Mouse (Mus musculus) liver, embryonic 15.5 days (tissue): Measurements from ENCODE around the gene Snrpa. TPM values are rescaled to one million over a fixed set of nuclear protein-coding genes. Genes with fewer than 3 reads are reported as not detected.

Experiments
- ATAC-seq: fragments of 200-750 bp; cut with Nextera tagmentation; 2 replicates; pipeline ENCODE4 v1.8.0; 2017; ENCODE audit warnings: moderate number of reproducible peaks, mild to moderate bottlenecking, moderate library complexity; ENCODE audit not compliant: insufficient read depth
- H3K27ac ChIP-seq: fragments of 300-500 bp; sonication (generic); replicated peaks from 2 replicates; pipeline ENCODE4 v1.5.1; 2015; ENCODE audit warnings: mild to moderate bottlenecking, inconsistent platforms
- H3K27me3 ChIP-seq: fragments of 300-500 bp; sonication (generic); 2 replicates; pipeline ENCODE4 v1.6.1; 2015; ENCODE audit warnings: mild to moderate bottlenecking, inconsistent platforms
- H3K36me3 ChIP-seq: fragments of 300-500 bp; sonication (generic); replicated peaks from 2 replicates; pipeline ENCODE4 v1.6.1; 2015; ENCODE audit warnings: moderate library complexity, mild to moderate bottlenecking, inconsistent platforms
- H3K4me1 ChIP-seq: fragments of 300-500 bp; sonication (generic); replicated peaks from 2 replicates; pipeline ENCODE4 v1.6.1; 2015; ENCODE audit warnings: inconsistent platforms
- H3K4me2 ChIP-seq: fragments of 300-500 bp; sonication (generic); 2 replicates; pipeline ENCODE4 v1.6.1; 2015; ENCODE audit warnings: moderate library complexity, mild to moderate bottlenecking, inconsistent platforms
- H3K4me3 ChIP-seq: fragments of 300-500 bp; sonication (generic); replicated peaks from 2 replicates; pipeline ENCODE4 v1.5.1; 2015; ENCODE audit warnings: mild to moderate bottlenecking, inconsistent platforms
- H3K9ac ChIP-seq: fragments of 300-500 bp; sonication (generic); 2 replicates; pipeline ENCODE4 v1.6.1; 2015; ENCODE audit warnings: moderate library complexity, mild to moderate bottlenecking, inconsistent platforms
- H3K9me3 ChIP-seq: fragments of 300-500 bp; sonication (generic); replicated peaks from 2 replicates; pipeline ENCODE4 v1.6.1; 2016; ENCODE audit warnings: inconsistent platforms
- WGBS: fragments of 180-500 bp; shearing (Covaris S2); methylation state at CpG from one replicate; pipeline ENCODE4 v1.1.7; 2015; ENCODE audit warnings: mixed read lengths; ENCODE audit not compliant: insufficient replicate concordance; 5-methylcytosine and 5-hydroxymethylcytosine counted together
- polyA plus RNA-seq: library from polyadenylated mRNA; unstranded; fragments of >200 nt; fragmentation: Nextera tagmentation; extraction: Ambion mirVana; gene quantifications from 2 replicates; pipeline ENCODE4 v1.2.1, GENCODE M21; 2015

Gene Snrpa
- polyA plus RNA-seq, 1 experiment from 2014 or later = 79.3 TPM

GRCm38 (mm10) chr7:27165696-27166095 lies 30.4 kb downstream of the Snrpa start:
- 3% methylated on average over 8 of the region's 8 CpGs for WGBS

GRCm38 (mm10) chr7:27165007-27165655 lies 30.9 kb downstream of the Snrpa start:
- 72% methylated on average over 23 of the region's 23 CpGs for WGBS
- Histone ChIP-seq H3K27ac (peak overlapping the region; percentile 94), H3K27me3 (no peaks in the 10 kb centered on the region), H3K4me3 (peak overlapping the region; percentile 84), H3K36me3 (peaks cover 26% of the 10 kb centered on the region), H3K9ac (peak overlapping the region; percentile 91; the same call in 1 of the 2 replicates), H3K4me1 (peaks cover 74% of the 10 kb centered on the region), H3K9me3 (no peaks in the 10 kb centered on the region), H3K4me2 (peak overlapping the region; percentile 95)
- no peak for ATAC-seq

More at GRCm38 (mm10) chr7:27165696-27166095, 30.4 kb downstream of the Snrpa start:
- Histone ChIP-seq H3K27me3 (no peaks in the 10 kb centered on the region), H3K4me3 (peak overlapping the region; percentile 84), H3K9me3 (no peaks in the 10 kb centered on the region), H3K4me1 (peaks cover 68% of the 10 kb centered on the region), H3K27ac (peak overlapping the region; percentile 94), H3K9ac (peak overlapping the region; percentile 91), H3K36me3 (peaks cover 26% of the 10 kb centered on the region), H3K4me2 (peak overlapping the region; percentile 95)
- no peak for ATAC-seq

GRCm38 (mm10) chr7:27164112-27164947 lies 31.7 kb downstream of the Snrpa start:
- WGBS = 85% methylated on average over 33 of the region's 33 CpGs
- H3K4me2 ChIP-seq = peak overlapping the region; percentile 95
- H3K27me3 ChIP-seq = no peaks in the 10 kb centered on the region
- ATAC-seq = no peak
- peak overlapping the region; percentile 84 for H3K4me3 ChIP-seq
- H3K4me1 ChIP-seq = peaks cover 77% of the 10 kb centered on the region
- peaks cover 30% of the 10 kb centered on the region for H3K36me3 ChIP-seq
- no peak overlapping the region for H3K27ac ChIP-seq
- H3K9ac ChIP-seq = peak overlapping the region; percentile 91; the same call in 1 of the 2 replicates
- no peaks in the 10 kb centered on the region for H3K9me3 ChIP-seq

- WGBS = 74% methylated on average over 5 of the region's 5 CpGs
- Histone ChIP-seq H3K4me2 (peak overlapping the region; percentile 38), H3K9ac (peak overlapping the region; percentile 11; the same call in 1 of the 2 replicates), H3K27ac (no peak overlapping the region), H3K27me3 (no peaks in the 10 kb centered on the region), H3K4me1 (peaks cover 75% of the 10 kb centered on the region), H3K4me3 (peak overlapping the region; percentile 14; the same call in 1 of the 2 replicates), H3K9me3 (no peaks in the 10 kb centered on the region), H3K36me3 (peaks cover 39% of the 10 kb centered on the region)
- ATAC-seq = no peak
Observed at GRCm38 (mm10) chr7:27163450-27163805, 32.6 kb downstream of the Snrpa start.

- peak overlapping the region; percentile 38 for H3K4me2 ChIP-seq
- no peaks in the 10 kb centered on the region for H3K27me3 ChIP-seq
- H3K4me1 ChIP-seq = peaks cover 70% of the 10 kb centered on the region
- H3K27ac ChIP-seq = no peak overlapping the region
- WGBS = 63% methylated on average over 5 of the region's 5 CpGs
- H3K9me3 ChIP-seq = no peaks in the 10 kb centered on the region
- H3K36me3 ChIP-seq = peaks cover 44% of the 10 kb centered on the region
- ATAC-seq = no peak
- no peak overlapping the region for H3K9ac ChIP-seq
- H3K4me3 ChIP-seq = no peak overlapping the region
Observed at GRCm38 (mm10) chr7:27162780-27163449, 33.2 kb downstream of the Snrpa start.

- ATAC-seq = no peak
- no peaks in the 10 kb centered on the region for H3K27me3 ChIP-seq
- no peak overlapping the region for H3K9ac ChIP-seq
- H3K27ac ChIP-seq = no peak overlapping the region
- no peak overlapping the region for H3K4me2 ChIP-seq
- H3K4me1 ChIP-seq = peaks cover 61% of the 10 kb centered on the region
- peaks cover 51% of the 10 kb centered on the region for H3K36me3 ChIP-seq
- H3K9me3 ChIP-seq = no peaks in the 10 kb centered on the region
- 68% methylated on average over 4 of the region's 4 CpGs for whole genome bisulfite sequencing
- no peak overlapping the region for H3K4me3 ChIP-seq
Observed at GRCm38 (mm10) chr7:27161744-27162143, 34.3 kb downstream of the Snrpa start.

- Histone ChIP-seq H3K36me3 (peaks cover 51% of the 10 kb centered on the region), H3K9ac (no peak overlapping the region), H3K4me2 (no peak overlapping the region), H3K4me1 (peaks cover 59% of the 10 kb centered on the region), H3K4me3 (no peak overlapping the region), H3K27me3 (no peaks in the 10 kb centered on the region), H3K9me3 (no peaks in the 10 kb centered on the region), H3K27ac (no peak overlapping the region)
- ATAC-seq = no peak
- 67% methylated on average over 3 of the region's 3 CpGs for WGBS
Observed at GRCm38 (mm10) chr7:27160921-27161320, 35.1 kb downstream of the Snrpa start.

GRCm38 (mm10) chr7:27159882-27160281 lies 36.2 kb downstream of the Snrpa start:
- Histone ChIP-seq H3K9ac (no peak overlapping the region), H3K9me3 (no peaks in the 10 kb centered on the region), H3K4me1 (peaks cover 49% of the 10 kb centered on the region), H3K27ac (no peak overlapping the region), H3K4me3 (no peak overlapping the region), H3K36me3 (peaks cover 46% of the 10 kb centered on the region), H3K4me2 (no peak overlapping the region), H3K27me3 (no peaks in the 10 kb centered on the region)
- 5% methylated on average over 8 of the region's 8 CpGs for WGBS
- ATAC-seq = peak; percentile 74

- H3K4me1 ChIP-seq = peaks cover 43% of the 10 kb centered on the region
- no peak overlapping the region for H3K9ac ChIP-seq
- H3K27me3 ChIP-seq = no peaks in the 10 kb centered on the region
- H3K36me3 ChIP-seq = peaks cover 39% of the 10 kb centered on the region
- no peak overlapping the region for H3K27ac ChIP-seq
- H3K9me3 ChIP-seq = no peaks in the 10 kb centered on the region
- H3K4me2 ChIP-seq = no peak overlapping the region
- no peak for ATAC-seq
- no peak overlapping the region for H3K4me3 ChIP-seq
- 89% methylated on average over 6 of the region's 6 CpGs for WGBS
Observed at GRCm38 (mm10) chr7:27159256-27159655, 36.8 kb downstream of the Snrpa start.

GRCm38 (mm10) chr7:27158171-27158570 lies 37.9 kb downstream of the Snrpa start:
- Histone ChIP-seq H3K4me3 (no peak overlapping the region), H3K27me3 (no peaks in the 10 kb centered on the region), H3K36me3 (peaks cover 30% of the 10 kb centered on the region), H3K9me3 (no peaks in the 10 kb centered on the region), H3K9ac (no peak overlapping the region), H3K4me2 (no peak overlapping the region), H3K4me1 (peaks cover 32% of the 10 kb centered on the region), H3K27ac (no peak overlapping the region)
- ATAC-seq = no peak
- WGBS = 85% methylated on average over 9 of the region's 9 CpGs

GRCm38 (mm10) chr7:27156005-27156404 lies 40.1 kb downstream of the Snrpa start:
- H3K9me3 ChIP-seq = no peaks in the 10 kb centered on the region
- no peak overlapping the region for H3K4me3 ChIP-seq
- peaks cover 12% of the 10 kb centered on the region for H3K4me1 ChIP-seq
- ATAC-seq = no peak
- no peak overlapping the region for H3K9ac ChIP-seq
- no peak overlapping the region for H3K27ac ChIP-seq
- H3K36me3 ChIP-seq = peaks cover 25% of the 10 kb centered on the region
- no peak overlapping the region for H3K4me2 ChIP-seq
- H3K27me3 ChIP-seq = no peaks in the 10 kb centered on the region
- 75% methylated on average over 13 of the region's 13 CpGs for WGBS
